Mouse (Mus musculus) megakaryocyte, adult 5-6 weeks (primary cell): ENCODE results near the gene Hist1h2bp. TPM values are rescaled to one million over a fixed set of nuclear protein-coding genes. Genes with fewer than 3 reads are reported as not detected.

Experiments
- ATAC-seq: 2 replicates; pipeline ENCODE4 v1.8.0; 2016; ENCODE audit warnings: mild to moderate bottlenecking, inconsistent platforms; ENCODE audit not compliant: poor library complexity, severe bottlenecking
- total RNA-seq, 2 experiments: library from RNA; stranded (forward) in 1 of 2; stranded (reverse) in 1 of 2; fragments of 153-499, 151-499 nt in 1 of 2; fragments of 221-1000, 200-1000 nt in 1 of 2; gene quantifications; 2 replicates each; pipeline versions ENCODE4 v1.2.3 to v1.2.4; 2015 to 2017

The Hist1h2bp gene
- total RNA-seq, 2 experiments from 2014 or later = 15.3 to 50.7 TPM

DNA sequence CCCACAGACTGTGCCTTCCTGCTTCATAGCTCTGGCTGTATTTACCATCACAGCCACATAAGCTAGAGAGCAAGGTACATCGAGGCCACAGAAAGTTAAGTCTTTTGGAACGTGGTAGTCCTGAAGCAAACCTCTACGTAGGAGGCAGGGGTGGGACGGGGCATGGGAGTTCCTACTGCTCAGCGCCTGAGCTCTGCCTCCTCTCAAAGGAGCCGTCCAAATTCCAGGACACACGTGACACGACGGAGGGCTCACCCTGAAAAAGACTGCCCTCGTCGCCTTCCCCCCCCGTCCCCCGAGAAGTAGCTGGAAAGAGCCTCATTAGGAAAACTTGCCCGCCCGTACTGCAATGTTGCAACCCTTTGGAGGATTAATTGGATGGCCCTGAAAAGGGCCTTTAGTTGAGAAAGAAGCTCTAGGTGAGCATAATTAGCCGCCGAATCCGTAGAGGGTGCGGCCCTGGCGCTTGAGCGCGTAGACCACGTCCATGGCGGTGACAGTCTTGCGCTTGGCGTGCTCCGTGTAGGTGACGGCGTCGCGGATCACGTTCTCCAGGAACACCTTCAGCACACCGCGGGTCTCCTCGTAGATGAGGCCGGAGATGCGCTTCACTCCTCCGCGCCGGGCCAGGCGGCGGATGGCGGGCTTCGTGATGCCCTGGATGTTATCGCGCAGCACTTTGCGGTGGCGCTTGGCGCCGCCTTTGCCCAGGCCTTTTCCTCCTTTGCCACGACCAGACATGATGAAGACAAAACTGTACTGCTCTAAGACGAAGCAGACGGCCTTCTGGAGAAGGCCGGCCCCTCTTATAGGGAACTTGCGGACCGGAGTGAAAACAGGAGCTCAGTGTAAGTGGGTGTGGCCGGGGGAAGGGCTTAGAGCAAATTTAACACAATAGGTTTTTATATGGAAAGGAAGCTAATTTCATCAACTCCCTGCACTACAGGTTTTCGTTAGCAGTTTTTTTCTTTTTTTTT, 44.4 kb downstream of the Hist1h2bp start, which contains the start of gene Hist1h4n:
Hist1h4n (minus strand) TSS at position 779 of the 977 bp plus-strand sequence.
- peak; percentile 58 for ATAC-seq

DNA sequence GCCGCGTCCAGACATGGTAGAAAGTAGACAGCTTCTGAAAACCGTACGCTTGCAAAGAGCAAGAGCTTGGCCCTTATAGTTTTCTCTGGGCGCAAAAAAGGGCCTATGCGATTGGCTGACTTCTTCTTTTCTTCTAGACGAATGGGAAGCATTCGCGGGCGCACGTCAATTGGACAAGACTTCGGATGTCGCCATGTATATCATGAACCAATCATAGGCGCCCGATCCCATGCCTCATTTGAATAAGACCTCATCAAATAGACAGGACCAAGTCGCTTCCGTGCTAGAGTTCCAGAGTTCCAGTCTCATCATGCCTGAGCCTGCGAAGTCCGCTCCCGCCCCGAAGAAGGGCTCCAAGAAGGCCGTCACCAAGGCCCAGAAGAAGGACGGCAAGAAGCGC, 46.2 kb downstream of the Hist1h2bp start, which contains the start of the genes Hist1h2ap and Hist1h2br:
Hist1h2ap (minus strand) TSS at position 47 of the 400 bp plus-strand sequence.
Hist1h2br (plus strand) TSS at position 283 of the 400 bp plus-strand sequence.
- ATAC-seq = peak; percentile 77

Other genes with a start within 250 kb of the Hist1h2bp start
- not detected in 2 replicates for gene Olfr1366, start 244.7 kb upstream of the Hist1h2bp start, total RNA-seq (2015)
- gene Olfr1366, start 244.7 kb upstream of the Hist1h2bp start, total RNA-seq (2017) = not detected in 2 replicates
- not detected in 2 replicates for gene Olfr1535, start 227.6 kb upstream of the Hist1h2bp start, total RNA-seq (2015)
- gene Olfr1535, start 227.6 kb upstream of the Hist1h2bp start, total RNA-seq (2017) = not detected in 2 replicates
- gene Olfr1364, start 205.7 kb upstream of the Hist1h2bp start, total RNA-seq (2015) = not detected in 2 replicates
- gene Olfr1364, start 205.7 kb upstream of the Hist1h2bp start, total RNA-seq (2017) = not detected in 2 replicates
- not detected in 2 replicates for gene Olfr1362, start 173.4 kb upstream of the Hist1h2bp start, total RNA-seq (2015)
- not detected in 2 replicates for gene Olfr1362, start 173.4 kb upstream of the Hist1h2bp start, total RNA-seq (2017)
- gene Olfr11, start 144.9 kb upstream of the Hist1h2bp start, total RNA-seq (2015) = not detected in 2 replicates
- gene Olfr11, start 144.9 kb upstream of the Hist1h2bp start, total RNA-seq (2017) = not detected in 2 replicates
- gene Olfr1361, start 124.1 kb upstream of the Hist1h2bp start, total RNA-seq (2015) = not detected in 2 replicates
- gene Olfr1361, start 124.1 kb upstream of the Hist1h2bp start, total RNA-seq (2017) = not detected in 2 replicates
- gene Olfr1360, start 110.1 kb upstream of the Hist1h2bp start, total RNA-seq (2015) = not detected in 2 replicates
- gene Olfr1360, start 110.1 kb upstream of the Hist1h2bp start, total RNA-seq (2017) = not detected in 2 replicates
- not detected in 2 replicates for gene Olfr1359, start 89.3 kb upstream of the Hist1h2bp start, total RNA-seq (2015)
- not detected in 2 replicates for gene Olfr1359, start 89.3 kb upstream of the Hist1h2bp start, total RNA-seq (2017)
- gene Hist1h2bl, start 71.3 kb upstream of the Hist1h2bp start, total RNA-seq (2015) = 262 and 280 TPM in 2 replicates
- gene Hist1h2bl, start 71.3 kb upstream of the Hist1h2bp start, total RNA-seq (2017) = 409 and 426 TPM in 2 replicates
- 5.0 and 7.6 TPM in 2 replicates for gene Hist1h2ai, start 71.0 kb upstream of the Hist1h2bp start, total RNA-seq (2015)
- 3,924 and 4,338 TPM in 2 replicates for gene Hist1h2ai, start 71.0 kb upstream of the Hist1h2bp start, total RNA-seq (2017)
- gene Hist1h3h, start 69.8 kb upstream of the Hist1h2bp start, total RNA-seq (2015) = 37.0 and 141 TPM in 2 replicates
- 82.6 and 194 TPM in 2 replicates for gene Hist1h3h, start 69.8 kb upstream of the Hist1h2bp start, total RNA-seq (2017)
- 139 and 162 TPM in 2 replicates for gene Hist1h2bm, start 65.4 kb upstream of the Hist1h2bp start, total RNA-seq (2015)
- gene Hist1h2bm, start 65.4 kb upstream of the Hist1h2bp start, total RNA-seq (2017) = 615 and 635 TPM in 2 replicates
- gene Hist1h4j, start 52.4 kb upstream of the Hist1h2bp start, total RNA-seq (2015) = 5.8 and 10.7 TPM in 2 replicates
- gene Hist1h4j, start 52.4 kb upstream of the Hist1h2bp start, total RNA-seq (2017) = 595 and 644 TPM in 2 replicates
- gene Hist1h4k, start 37.0 kb upstream of the Hist1h2bp start, total RNA-seq (2015) = 97.3 and 158 TPM in 2 replicates
- 2,083 and 3,751 TPM in 2 replicates for gene Hist1h4k, start 37.0 kb upstream of the Hist1h2bp start, total RNA-seq (2017)
- 141 and 258 TPM in 2 replicates for gene Hist1h2ak, start 33.6 kb upstream of the Hist1h2bp start, total RNA-seq (2015)
- gene Hist1h2ak, start 33.6 kb upstream of the Hist1h2bp start, total RNA-seq (2017) = 1,551 and 1,637 TPM in 2 replicates
- 318 and 331 TPM in 2 replicates for gene Hist1h2bn, start 33.3 kb upstream of the Hist1h2bp start, total RNA-seq (2015)
- 1,434 and 1,651 TPM in 2 replicates for gene Hist1h2bn, start 33.3 kb upstream of the Hist1h2bp start, total RNA-seq (2017)
- 792 and 803 TPM in 2 replicates for gene Hist1h1b, start 6.8 kb upstream of the Hist1h2bp start, total RNA-seq (2015)
- 2,001 and 2,565 TPM in 2 replicates for gene Hist1h1b, start 6.8 kb upstream of the Hist1h2bp start, total RNA-seq (2017)
- 290 and 369 TPM in 2 replicates for gene Hist1h3i, start 4.1 kb upstream of the Hist1h2bp start, total RNA-seq (2015)
- gene Hist1h3i, start 4.1 kb upstream of the Hist1h2bp start, total RNA-seq (2017) = 211 and 245 TPM in 2 replicates
- 5.6 TPM in 1 of 2 replicates, not detected in the other for gene Hist1h2an, start 243 bp upstream of the Hist1h2bp start, total RNA-seq (2015)
- gene Hist1h2an, start 243 bp upstream of the Hist1h2bp start, total RNA-seq (2017) = 740 and 806 TPM in 2 replicates
- 340 and 370 TPM in 2 replicates for gene Hist1h2bq, start 22.7 kb downstream of the Hist1h2bp start, total RNA-seq (2015)
- 37.2 and 71.4 TPM in 2 replicates for gene Hist1h2bq, start 22.7 kb downstream of the Hist1h2bp start, total RNA-seq (2017)
- gene Hist1h2ao, start 23.0 kb downstream of the Hist1h2bp start, total RNA-seq (2015) = 149 and 256 TPM in 2 replicates
- 2,161 and 2,311 TPM in 2 replicates for gene Hist1h2ao, start 23.0 kb downstream of the Hist1h2bp start, total RNA-seq (2017)
- gene Hist1h4m, start 24.3 kb downstream of the Hist1h2bp start, total RNA-seq (2015) = 67.9 and 71.7 TPM in 2 replicates
- gene Hist1h4m, start 24.3 kb downstream of the Hist1h2bp start, total RNA-seq (2017) = 1,995 and 3,050 TPM in 2 replicates
- 60.0 and 63.1 TPM in 2 replicates for gene Hist1h4n, start 44.7 kb downstream of the Hist1h2bp start, total RNA-seq (2015)
- 1,683 and 2,067 TPM in 2 replicates for gene Hist1h4n, start 44.7 kb downstream of the Hist1h2bp start, total RNA-seq (2017)
- 111 and 142 TPM in 2 replicates for gene Hist1h2ap, start 46.0 kb downstream of the Hist1h2bp start, total RNA-seq (2015)
- 857 and 1,070 TPM in 2 replicates for gene Hist1h2ap, start 46.0 kb downstream of the Hist1h2bp start, total RNA-seq (2017)
- 322 and 378 TPM in 2 replicates for gene Hist1h2br, start 46.3 kb downstream of the Hist1h2bp start, total RNA-seq (2015)
- gene Hist1h2br, start 46.3 kb downstream of the Hist1h2bp start, total RNA-seq (2017) = 273 and 294 TPM in 2 replicates
- gene Zfp184, start 157.6 kb downstream of the Hist1h2bp start, total RNA-seq (2015) = 0.23 and 0.36 TPM in 2 replicates
- gene Zfp184, start 157.6 kb downstream of the Hist1h2bp start, total RNA-seq (2017) = 0.65 TPM in 1 of 2 replicates, not detected in the other
- gene Pom121l2, start 193.7 kb downstream of the Hist1h2bp start, total RNA-seq (2015) = not detected in 2 replicates
- gene Pom121l2, start 193.7 kb downstream of the Hist1h2bp start, total RNA-seq (2017) = not detected in 2 replicates
- 3.7 and 4.3 TPM in 2 replicates for gene Prss16, start 222.3 kb downstream of the Hist1h2bp start, total RNA-seq (2015)
- gene Prss16, start 222.3 kb downstream of the Hist1h2bp start, total RNA-seq (2017) = 2.8 and 5.2 TPM in 2 replicates
- 0.91 and 1.1 TPM in 2 replicates for gene Hist1h2ah, start 248.1 kb downstream of the Hist1h2bp start, total RNA-seq (2015)
- 48.2 and 145 TPM in 2 replicates for gene Hist1h2ah, start 248.1 kb downstream of the Hist1h2bp start, total RNA-seq (2017)
- 78.9 and 108 TPM in 2 replicates for gene Hist1h2bk, start 248.4 kb downstream of the Hist1h2bp start, total RNA-seq (2015)
- gene Hist1h2bk, start 248.4 kb downstream of the Hist1h2bp start, total RNA-seq (2017) = 1,539 and 1,747 TPM in 2 replicates